Mouse (Mus musculus): ENCODE data around the gene Zdhhc7.
A peak's percentile ranks its signal among the peaks of the same experiment; 100 is the strongest.

The Zdhhc7 gene

DNA sequence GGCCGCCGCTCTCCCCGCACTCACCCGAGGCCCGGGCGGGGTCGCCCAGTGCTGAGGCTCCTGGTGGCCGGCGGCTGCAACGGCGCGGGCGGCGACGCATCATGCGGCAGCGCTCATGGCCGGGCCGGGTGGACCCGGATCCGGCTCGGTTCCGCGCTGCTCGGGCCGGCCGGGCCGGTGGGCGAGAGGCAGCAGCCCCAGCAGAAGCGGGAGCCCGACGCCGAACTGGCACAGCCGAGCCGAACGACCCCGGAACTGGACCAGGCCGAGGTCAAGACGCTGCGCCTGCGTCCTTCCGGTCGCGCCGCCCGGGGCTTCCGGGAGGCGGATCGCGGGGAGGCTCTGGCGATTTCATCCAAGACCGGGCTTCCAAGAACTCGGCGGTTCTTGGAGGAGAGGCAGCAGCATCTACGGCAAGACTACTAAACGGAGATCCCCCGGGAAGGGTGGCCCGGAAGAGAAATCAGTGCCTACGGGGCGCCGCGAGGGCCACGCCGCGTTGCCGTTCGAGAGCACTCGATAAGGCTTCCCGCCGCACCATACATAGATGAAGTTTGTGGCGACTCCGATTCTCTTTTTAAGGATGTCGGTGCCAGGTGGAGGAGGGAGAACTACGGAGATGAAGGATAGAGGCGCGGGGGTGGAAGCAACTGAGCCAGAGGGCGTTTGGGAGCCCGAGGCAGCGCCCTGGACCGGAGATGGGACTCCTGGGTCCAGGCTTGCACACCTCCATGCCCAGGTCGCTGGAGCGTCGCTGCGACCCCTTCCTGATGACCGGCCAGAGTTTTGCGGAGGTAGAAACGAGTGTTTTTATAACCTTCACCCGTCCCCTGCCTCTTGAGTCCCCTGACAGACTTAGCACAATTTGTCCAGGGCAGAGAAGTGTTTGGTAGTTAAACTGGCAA, at the start of gene Zdhhc7:
TSS of gene Zdhhc7 (minus strand) at position 415 of the 905 bp plus-strand sequence.
- peak; percentile 66 for DNase-seq (ENCODE audit: low spot score)

DNA sequence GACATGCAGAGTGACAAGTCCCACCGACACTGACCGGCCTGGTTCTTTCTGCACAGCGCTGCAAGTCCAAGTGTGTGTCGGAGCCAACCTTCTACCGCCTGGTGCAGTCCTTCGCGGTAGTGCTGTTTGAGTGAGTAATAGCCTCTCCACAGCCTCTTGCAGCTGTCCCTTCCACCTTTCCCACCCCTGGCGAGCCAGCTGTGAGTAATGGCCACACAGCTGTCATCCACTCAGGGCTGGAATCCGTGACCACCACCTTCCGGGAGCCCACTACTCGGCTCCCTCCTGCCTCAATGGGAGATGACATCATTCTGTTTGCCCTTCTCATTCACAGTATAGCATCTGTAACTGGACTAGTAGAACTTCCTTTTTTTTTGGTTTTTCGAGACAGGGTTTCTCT, 48.7 kb upstream of the Zdhhc7 start:
- DNase-seq (ENCODE audit: low spot score), result no peak

DNA sequence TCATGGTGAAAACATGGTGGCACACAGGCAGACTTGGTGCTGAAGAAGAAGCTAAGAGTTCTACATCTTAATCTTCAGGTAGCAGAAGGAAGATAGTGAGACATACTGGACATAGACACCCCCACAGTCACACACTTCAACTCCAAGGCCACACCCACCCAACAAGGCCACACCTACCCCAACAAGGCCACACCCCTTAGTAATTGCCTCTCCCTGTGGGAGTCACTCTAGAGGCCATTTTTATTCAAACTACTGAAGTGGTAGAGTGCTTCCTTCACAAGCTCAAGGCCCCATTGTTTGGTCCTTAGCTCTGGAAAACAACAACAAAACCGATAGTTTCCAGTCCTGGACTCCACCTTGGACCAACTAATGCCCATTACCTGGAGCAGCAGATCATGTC, 44.8 kb upstream of the Zdhhc7 start:
- no peak for DNase-seq (ENCODE audit: low spot score)

DNA sequence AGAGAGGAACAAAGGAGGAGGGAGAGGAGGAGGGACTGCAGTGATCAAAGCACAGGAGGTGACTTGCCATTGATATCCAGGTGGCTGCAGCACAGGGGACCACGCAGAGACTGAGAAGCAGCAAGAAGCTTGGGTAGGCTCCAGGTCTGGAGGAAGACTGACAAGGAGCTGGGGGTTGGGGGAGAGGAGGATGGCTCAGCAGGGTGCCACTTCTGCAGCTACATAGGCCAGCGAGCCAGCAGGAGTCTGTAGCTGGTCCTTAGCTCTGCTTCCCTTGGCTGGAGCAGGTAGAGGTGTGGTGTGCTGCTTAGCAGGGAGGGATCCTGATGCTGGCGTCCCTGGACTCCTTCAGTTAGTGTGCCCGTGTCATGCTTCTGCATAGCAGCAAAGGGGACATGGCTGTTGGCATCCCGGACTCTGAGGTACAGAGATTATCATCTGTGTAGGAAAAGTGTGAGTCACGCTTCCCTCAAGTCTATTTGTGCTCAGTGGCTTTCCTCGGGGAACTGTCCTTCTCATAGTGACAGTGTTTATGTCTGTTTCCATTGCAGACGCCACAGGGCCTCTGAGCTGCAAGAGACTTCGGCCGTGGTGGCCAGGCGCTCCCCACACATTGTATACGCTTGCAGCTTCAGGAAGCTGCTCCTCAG, 43.5 kb upstream of the Zdhhc7 start:
- DNase-seq (ENCODE audit: low spot score), result no peak

DNA sequence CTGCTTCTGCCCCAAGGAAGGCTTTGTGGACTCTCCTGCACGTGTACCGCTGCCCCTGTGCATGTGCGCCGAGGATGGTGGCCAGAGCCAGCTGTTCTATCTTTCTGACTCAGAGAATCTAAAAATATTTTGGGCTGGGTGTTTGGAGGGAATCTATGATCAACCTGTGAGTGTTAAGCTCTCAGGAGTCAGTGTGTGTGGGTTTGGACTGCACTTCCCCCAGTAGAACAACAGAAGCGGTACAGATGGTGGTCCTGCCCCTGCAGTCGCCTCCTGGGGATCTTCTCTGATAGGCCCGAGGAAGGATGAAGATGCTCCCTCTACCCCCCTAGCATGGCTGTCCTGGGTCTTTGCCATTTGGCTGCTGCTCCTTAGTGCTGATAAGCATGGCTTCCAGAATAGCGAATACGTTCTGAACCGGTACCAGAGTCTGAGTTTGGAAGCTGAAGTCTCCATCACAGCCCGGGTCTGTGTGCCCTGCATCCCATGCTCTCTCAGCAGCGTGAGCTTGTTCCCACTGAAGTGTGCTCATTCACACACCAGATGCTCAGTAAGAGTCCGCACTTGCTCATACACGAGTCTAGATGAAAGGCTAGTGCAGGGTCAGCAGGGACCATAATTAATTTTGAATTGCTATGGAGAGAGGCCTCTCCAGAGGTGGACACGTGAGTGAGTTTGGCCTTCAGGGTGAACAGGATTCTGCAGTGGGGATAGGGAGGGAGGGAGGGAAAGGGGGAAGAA, 42.8 kb upstream of the Zdhhc7 start:
- no peak for DNase-seq (ENCODE audit: low spot score)

DNA sequence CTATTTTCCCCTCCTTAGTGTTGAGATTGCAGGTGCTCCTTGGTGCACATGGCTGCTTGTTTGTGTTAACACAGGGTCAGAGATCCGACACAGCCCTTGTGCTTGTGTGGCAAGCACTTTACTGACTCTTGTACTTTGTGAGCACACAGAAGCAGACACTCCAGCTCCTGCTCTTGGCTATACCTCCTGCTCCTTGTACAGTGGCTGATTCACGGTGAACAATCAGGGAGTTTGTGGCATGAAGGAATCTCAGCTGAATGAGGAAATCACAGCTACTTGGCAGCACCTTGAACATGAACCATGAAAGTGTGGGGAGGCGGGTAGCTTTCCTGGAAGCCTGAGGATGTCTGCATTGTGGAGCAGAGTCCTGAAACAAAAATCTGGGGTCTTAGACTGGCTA, 39.5 kb upstream of the Zdhhc7 start:
- DNase-seq (ENCODE audit: low spot score), result no peak

DNA sequence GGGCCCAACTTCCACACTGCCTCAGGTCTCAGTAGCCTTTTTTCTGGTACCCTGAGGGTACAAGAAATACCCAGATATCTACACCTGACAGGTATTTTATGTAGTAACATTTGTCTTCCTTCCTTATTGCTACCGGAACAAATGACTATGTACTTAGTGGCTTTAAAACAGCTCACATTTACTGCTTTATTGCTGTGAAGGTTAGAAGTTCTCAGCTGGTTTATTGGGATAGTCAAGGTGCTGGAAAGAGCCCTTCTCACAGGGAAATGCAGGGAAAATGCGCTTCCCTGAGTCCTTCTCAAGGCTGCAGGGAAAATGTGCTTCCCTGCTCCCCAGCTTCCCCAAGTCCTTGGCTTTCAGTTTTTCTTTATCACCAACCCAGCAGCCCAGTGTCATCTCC, 37.7 kb upstream of the Zdhhc7 start:
- DNase-seq (ENCODE audit: low spot score), result no peak

DNA sequence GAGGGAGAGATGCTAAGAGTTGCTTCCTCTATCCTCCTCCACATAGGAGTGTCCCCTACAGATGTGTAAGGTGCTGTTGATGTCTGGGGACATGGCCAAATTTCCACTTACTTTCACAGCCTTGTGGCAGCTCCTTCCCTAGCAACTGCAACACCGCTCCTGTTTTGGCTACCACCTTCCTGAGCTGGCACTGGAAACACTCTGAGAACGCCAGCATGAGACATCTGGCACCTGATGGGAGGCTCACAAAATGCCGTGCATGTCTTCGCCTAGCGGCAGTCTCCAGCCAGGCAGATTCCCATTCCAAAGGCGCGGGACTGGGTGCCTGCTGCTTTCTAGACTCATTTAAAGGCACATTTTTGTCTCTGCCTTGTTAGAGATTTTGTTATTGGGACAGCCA, 35.3 kb upstream of the Zdhhc7 start:
- DNase-seq (ENCODE audit: low spot score), result no peak

DNA sequence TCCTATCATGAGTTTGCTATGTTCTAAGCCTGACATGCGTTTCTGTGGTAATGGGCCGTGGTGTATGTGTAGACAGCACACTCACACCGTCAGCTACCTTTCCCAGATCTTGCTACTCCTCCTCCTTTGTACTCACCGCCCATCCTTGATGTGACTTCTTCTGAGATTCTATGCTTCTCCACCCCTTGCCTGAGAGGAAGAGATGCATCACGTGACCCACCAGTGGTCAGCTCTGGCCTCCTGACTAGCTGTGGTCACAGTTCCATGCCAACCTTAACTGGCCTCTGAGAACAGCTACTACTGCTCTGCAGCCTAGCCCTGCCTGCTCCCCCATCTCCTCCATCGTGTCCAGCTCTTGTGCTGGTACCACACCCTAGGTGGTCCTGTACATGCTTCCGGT, 34.4 kb upstream of the Zdhhc7 start:
- DNase-seq (ENCODE audit: low spot score), result no peak

DNA sequence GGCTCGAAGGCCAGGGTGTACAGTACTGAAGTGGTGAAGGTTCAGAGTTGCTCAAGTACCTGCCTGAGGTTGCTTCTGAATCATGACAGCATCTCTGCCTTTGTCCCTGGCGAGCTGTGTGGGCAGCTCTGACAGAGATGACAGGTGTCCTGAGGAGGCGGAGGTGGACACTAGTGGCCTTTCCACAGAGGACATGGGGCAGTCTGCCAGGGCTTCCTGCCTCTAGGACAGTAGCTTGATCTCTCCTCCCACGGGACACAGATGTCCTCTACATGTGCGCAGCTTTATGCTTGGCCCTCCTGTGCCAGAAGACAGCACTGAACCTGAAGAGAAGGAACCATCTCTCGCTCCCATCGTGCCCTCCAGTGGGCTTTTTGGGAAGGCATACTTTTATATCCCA, 31.9 kb upstream of the Zdhhc7 start:
- no peak for DNase-seq (ENCODE audit: low spot score)

DNA sequence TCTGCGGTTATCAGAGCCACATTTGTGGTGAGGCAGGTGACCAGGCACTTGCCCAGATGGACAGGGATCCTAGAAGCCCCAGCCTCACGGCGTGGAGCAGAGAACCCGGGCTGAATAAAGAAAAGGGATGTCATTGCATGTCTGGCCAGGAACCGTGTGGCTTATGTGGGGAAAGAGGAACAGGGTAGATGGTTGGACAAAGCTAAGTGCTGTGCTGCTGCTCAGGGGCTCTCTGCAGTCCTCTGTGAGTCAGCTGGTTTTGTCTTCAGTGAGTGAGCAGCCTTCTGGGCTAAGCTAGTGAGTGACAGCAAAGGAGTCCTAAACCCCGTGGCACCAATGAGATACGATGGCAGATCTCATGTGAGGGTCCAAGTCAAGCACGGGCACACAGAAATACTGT, 29.9 kb upstream of the Zdhhc7 start:
- no peak for DNase-seq (ENCODE audit: low spot score)

DNA sequence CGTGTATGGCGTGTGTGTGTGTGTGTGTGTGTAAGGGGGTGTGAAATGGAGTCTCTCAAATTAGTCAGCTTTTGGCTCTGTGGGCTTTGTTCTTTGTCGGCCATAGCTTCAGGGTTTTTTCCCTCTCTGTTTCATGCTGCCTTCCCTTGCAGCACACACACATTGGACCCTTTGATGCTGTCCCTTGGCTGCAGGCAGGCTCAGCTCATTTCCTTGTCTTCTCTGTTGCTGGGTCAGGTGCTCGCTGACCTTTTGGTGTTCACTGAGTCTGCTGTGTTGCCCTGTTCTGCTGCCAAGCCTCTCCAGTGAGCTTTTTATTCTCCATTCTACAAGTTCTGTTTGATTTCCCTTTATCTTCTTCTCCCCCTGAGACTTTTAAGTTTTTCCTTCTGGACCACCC, 28.3 kb upstream of the Zdhhc7 start:
- no peak for DNase-seq (ENCODE audit: low spot score)

DNA sequence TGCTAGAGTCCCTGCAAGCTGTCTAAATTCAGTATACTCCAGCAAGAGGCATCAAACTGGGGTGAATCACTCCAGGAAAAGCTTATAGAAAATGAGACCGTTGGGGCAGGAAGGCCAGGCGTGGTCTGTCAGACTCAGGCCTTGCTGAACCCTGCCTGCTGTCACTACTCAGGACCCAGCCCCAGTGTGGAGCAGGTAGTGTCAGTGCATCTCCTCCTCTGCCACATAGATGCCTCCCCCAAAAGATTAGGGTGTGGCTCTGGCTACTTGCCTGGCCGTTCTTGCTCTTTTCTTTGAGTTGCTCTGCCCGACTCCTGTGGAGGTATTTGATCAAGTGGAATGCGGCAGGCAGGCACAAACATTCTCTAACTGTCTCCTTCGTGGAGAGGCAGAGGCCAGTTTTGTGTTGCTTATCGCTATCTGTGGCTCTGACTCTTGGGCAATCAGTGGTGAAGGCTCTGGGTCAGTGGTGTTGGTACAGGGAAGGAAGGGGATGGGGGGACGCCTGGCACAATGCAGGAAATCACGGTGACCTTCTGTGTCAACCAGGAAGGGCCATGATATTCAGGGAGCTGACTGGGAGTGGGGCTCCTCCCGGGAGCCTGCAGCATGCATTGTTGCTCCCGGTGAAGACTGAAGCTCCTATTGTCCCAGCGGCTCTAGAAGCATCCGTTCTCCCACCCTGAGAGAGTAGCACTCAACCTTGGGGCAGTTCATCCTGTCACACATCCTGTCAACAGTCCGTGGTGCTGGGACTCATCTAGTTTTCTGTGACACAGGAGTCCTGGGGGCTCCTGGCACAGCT, 25.3 kb upstream of the Zdhhc7 start:
- no peak for DNase-seq (ENCODE audit: low spot score)

DNA sequence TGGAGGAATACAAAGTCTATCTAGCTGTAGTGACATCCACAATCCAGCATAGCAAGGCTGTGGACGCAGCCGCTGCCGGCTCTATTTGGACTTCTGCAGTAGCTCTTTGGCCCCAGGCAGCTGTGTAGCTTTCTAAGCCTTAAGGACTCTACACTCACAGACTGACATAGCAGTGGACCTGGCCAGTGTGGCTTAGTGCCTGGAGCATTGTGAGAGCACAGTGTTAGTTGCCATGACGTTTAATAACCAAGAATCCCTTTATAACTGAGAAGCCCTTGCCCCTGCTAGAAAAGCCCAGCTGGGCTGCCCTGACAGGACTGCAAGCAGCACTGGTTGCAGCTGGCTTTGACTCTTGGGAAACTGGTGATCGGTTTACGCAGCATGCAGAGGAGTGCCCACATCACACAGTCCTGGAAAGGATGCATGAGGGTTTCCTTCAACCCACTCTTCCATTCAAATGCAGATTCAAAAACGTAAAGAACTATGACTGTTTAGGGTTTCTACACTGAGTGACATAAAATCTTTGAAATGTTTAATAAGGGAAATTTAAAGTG, 23.6 kb upstream of the Zdhhc7 start:
- DNase-seq (ENCODE audit: low spot score), result no peak

DNA sequence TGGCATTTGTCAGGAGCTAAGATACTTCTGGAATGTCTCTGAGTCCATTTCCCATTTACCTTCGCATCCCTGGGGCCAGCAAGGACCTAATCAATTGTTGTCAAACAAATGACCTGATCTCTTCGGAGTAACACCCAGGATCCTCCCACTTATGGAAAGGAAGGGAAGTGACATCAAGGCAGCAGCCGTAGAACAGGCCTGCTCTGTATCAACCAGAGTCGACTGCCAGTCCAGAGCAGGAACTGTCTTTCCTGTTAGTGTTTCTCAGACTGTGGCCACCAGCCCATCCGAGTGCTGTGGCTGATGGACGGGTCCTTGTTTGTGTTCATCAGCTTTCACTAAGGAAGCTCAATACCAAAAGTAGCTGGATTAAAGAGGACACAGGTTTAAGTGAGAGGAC, 23.0 kb upstream of the Zdhhc7 start:
- DNase-seq (ENCODE audit: low spot score), result no peak

DNA sequence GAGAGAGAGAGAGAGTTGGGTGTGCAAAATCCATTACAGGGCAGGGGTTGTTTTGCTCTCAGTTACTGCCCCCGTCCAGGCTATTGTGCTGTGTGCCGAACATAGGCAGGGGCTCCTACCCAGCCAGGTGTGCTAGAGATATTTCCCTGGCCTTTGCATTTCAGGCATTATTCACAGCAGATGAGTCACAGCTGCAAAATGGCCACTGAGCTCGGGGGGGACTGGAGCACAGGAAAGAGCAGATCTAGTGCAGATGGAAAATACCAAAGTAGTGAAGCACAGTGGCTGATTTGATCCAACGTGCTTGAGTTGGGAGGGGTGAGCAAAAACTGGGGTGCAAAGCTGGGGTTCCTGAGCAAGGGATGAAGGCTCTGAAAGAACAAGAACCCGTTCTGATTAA, 19.7 kb upstream of the Zdhhc7 start:
- no peak for DNase-seq (ENCODE audit: low spot score)

DNA sequence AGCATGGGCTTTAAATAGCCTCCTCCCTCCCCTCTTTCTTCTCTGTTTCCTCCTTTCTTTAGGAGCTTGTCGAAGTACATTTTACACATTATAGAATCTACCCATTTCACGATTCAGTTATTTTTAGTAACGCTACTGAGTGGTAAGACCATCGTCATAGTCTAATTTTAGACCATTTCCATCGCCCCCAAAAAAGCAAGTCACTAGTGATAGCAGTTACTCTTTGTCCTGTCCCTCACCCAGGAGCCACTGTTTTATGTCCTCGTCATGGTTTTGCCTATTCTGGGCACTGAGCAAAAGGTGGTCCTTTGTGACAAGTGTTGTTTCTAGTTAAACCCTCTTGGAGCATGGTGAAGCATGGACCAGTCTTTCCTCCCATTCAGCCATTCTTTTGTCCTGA, 18.6 kb upstream of the Zdhhc7 start:
- DNase-seq (ENCODE audit: low spot score), result no peak

DNA sequence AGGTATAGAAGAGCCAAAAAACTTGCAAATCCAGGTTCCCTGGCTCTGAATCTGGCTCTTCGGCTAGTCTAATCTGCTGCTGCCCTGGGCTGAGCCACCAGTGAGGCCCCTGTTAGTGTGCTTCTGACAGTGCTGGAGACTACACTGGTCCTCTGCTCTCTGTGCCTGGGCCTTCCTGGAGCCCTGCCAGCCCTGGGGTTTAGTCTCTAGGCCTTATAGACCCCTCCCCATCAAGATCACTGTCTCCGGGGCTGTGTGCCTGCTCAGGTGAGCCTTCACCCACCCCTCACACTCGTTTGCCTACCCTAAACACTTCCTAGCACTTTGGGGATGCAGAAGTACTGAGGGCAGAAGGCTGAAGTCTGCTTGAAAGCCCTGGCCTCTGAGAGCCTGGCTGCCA, 18.1 kb upstream of the Zdhhc7 start:
- no peak for DNase-seq (ENCODE audit: low spot score)

DNA sequence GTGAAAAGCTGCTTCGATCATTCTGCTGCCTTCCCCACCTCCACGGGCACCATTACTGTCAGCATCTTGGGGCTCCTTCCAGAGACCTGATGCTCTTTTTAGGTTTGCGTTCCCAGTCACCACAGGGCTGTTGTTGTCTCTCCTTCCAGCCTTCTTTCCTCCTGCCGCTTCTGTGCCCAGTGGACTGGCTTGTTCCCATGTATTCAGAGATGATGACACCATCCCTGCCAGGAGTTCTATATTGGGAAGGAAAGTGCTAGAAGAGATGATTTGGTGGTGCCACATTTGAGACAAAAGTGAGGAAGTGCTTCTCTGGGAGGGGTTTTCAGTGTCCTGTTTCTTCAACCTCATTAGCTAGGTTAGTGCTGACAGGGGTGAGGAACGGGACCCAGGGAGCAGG, 17.6 kb upstream of the Zdhhc7 start:
- DNase-seq (ENCODE audit: low spot score), result no peak

DNA sequence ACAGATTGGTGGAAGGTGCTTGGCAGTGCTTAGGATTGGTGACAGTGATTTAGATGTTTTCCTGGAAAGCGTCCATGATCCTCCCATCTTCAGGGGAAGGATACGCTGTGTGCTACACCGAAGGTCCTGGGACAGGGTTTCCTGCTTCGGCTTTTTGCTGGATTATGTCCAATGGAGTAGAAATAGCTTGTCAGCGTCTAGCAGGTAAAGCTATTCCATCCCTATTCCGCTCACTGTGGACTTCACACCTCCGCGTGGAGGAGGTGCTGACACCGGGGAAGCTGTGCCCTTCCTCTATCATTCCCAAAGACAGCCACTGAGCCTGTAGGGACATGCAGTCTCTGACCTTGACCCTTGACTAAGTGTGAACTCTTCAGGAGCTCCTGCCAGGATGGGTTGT, 16.9 kb upstream of the Zdhhc7 start:
- no peak for DNase-seq (ENCODE audit: low spot score)

DNA sequence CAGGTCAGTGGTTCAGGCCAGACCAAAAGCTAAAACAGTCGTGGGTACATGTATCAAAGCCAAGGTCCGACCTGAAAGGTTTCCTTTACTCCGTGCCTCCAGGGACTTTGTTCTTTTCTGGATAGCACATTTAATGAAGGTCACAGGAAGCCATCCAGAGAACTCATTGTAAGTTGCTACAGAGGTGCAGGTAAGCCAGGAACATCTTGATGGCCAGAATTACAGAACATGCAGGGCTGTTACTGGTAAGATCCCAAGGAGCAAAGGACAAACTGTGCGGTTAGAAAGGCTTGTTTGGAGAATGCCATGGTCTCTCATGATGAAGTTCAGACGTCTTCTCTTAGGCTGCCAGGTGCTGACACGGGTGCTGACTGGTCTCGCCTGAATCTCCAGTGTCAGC, 15.3 kb upstream of the Zdhhc7 start:
- DNase-seq (ENCODE audit: low spot score), result no peak

DNA sequence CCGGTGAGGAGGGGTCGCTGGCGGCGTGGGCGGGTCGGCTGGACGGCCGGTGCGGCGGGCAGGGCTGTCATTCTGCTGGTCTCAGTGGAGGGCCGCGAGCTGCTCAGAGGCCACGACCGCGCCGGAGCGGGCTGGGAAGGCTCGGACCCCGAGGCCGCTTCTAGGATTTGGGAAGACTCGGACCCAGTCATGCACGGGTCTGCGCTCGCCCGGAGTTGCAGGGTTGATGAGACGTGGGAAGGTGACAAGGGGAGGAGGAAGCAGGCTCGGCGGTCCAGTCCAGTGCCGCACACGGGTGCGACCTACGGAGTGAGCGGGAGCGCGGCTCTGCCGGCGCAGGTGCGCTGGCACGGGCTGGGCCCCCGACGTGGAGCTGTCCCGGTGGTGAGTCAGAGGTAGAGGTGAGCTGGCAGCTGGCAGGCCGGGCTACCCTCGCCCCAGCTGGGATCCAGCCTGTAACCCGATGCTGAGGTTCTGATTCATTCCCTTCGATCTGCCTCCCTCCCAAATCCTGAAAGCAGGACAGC, 13.1 kb upstream of the Zdhhc7 start:
- DNase-seq (ENCODE audit: low spot score), result no peak

Data from c-Kit-positive CD71-positive TER-119-positive erythroid progenitor cells, embryonic 14.5 days (primary cell).